ENCODE assay signal across 24 mouse cellular contexts in genomic region chr6:6307618-6308017, GRCm38 (mm10).
"Had no signal": no experiment of that assay in that cellular context is flagged by ENCODE, and none has a peak within 500 bp of the region (broad histone marks: within the 10 kb centered on the region; RNA-seq: fewer than 3 reads in every experiment).

No protein-coding gene starts in this region.

- ATAC-seq: liver, postnatal 0 days; lung, postnatal 0 days; midbrain, embryonic 15.5 days had no signal

- H3K9ac ChIP-seq: kidney, embryonic 15.5 days; limb, embryonic 12.5 days; limb, embryonic 15.5 days; liver, embryonic 14.5 days; liver, postnatal 0 days; lung, embryonic 14.5 days; midbrain, embryonic 12.5 days; midbrain, embryonic 15.5 days; neural tube, embryonic 12.5 days; neural tube, embryonic 15.5 days; stomach, embryonic 15.5 days had no signal

- H3K4me2 ChIP-seq: kidney, embryonic 15.5 days; limb, embryonic 12.5 days; limb, embryonic 15.5 days; liver, embryonic 11.5 days; lung, embryonic 14.5 days; midbrain, embryonic 12.5 days; midbrain, embryonic 15.5 days; neural tube, embryonic 12.5 days; neural tube, embryonic 15.5 days; stomach, embryonic 15.5 days had no signal

- DNase-seq: kidney, adult 8-10 months; kidney, postnatal 10 days; kidney, postnatal 36 days; layer of hippocampus, postnatal 36 days; liver, postnatal 0 days; lung, embryonic 14.5 days; lung, postnatal 36 days; right cerebral cortex, adult 18-20 months; right cerebral cortex, postnatal 14 days; right cerebral cortex, postnatal 4 days; spleen, adult 18-20 months; thymus, postnatal 25 days had no signal

- H3K36me3 ChIP-seq: kidney, embryonic 15.5 days; limb, embryonic 12.5 days; limb, embryonic 15.5 days; midbrain, embryonic 12.5 days; midbrain, embryonic 15.5 days; neural tube, embryonic 12.5 days; neural tube, embryonic 15.5 days; stomach, embryonic 15.5 days had no signal

- H3K27me3 ChIP-seq: kidney, embryonic 15.5 days; limb, embryonic 12.5 days; limb, embryonic 15.5 days; midbrain, embryonic 12.5 days; midbrain, embryonic 15.5 days; neural tube, embryonic 12.5 days; neural tube, embryonic 15.5 days; stomach, embryonic 15.5 days had no signal

- H3K27ac ChIP-seq: kidney, embryonic 15.5 days; left cerebral cortex, adult 2 months; limb, embryonic 12.5 days; limb, embryonic 15.5 days; liver, embryonic 14.5 days; midbrain, embryonic 12.5 days; midbrain, embryonic 15.5 days; neural tube, embryonic 12.5 days; neural tube, embryonic 15.5 days; stomach, embryonic 15.5 days had no signal

- H3K4me3 ChIP-seq: kidney, embryonic 15.5 days; left cerebral cortex, adult 2 months; limb, embryonic 12.5 days; limb, embryonic 15.5 days; midbrain, embryonic 12.5 days; midbrain, embryonic 15.5 days; neural tube, embryonic 12.5 days; neural tube, embryonic 15.5 days; stomach, embryonic 15.5 days had no signal

- H3K4me1 ChIP-seq: limb, embryonic 15.5 days; neural tube, embryonic 12.5 days; neural tube, embryonic 15.5 days; stomach, embryonic 15.5 days had no signal

- H3K9me3 ChIP-seq: kidney, embryonic 15.5 days; limb, embryonic 12.5 days; limb, embryonic 15.5 days; midbrain, embryonic 12.5 days; midbrain, embryonic 15.5 days; neural tube, embryonic 12.5 days; neural tube, embryonic 15.5 days; stomach, embryonic 15.5 days had no signal
